Mouse (Mus musculus): ENCODE results near the gene Efhd2.

The Efhd2 gene

GRCm38 (mm10) chr4:141874601-141875460 lies at the start of gene Efhd2:
Gene Efhd2, minus strand, starts transcription at chr4:141874920.
- peak; percentile 72 for ATAC-seq (ENCODE audit: insufficient number of reproducible peaks, low FRiP score, low TSS enrichment)

GRCm38 (mm10) chr4:141923961-141924360 lies 49.2 kb upstream of the Efhd2 start:
- no peak for ATAC-seq (ENCODE audit: insufficient number of reproducible peaks, low FRiP score, low TSS enrichment)

GRCm38 (mm10) chr4:141920391-141920790 lies 45.7 kb upstream of the Efhd2 start:
- ATAC-seq (ENCODE audit: insufficient number of reproducible peaks, low FRiP score, low TSS enrichment), result no peak

- ATAC-seq (ENCODE audit: insufficient number of reproducible peaks, low FRiP score, low TSS enrichment), result no peak
Observed at GRCm38 (mm10) chr4:141917735-141918419, 43.2 kb upstream of the Efhd2 start.

- no peak for ATAC-seq (ENCODE audit: insufficient number of reproducible peaks, low FRiP score, low TSS enrichment)
Observed at GRCm38 (mm10) chr4:141914040-141914439, 39.3 kb upstream of the Efhd2 start.

GRCm38 (mm10) chr4:141913201-141913993 lies 38.7 kb upstream of the Efhd2 start:
- no peak for ATAC-seq (ENCODE audit: insufficient number of reproducible peaks, low FRiP score, low TSS enrichment)

- no peak for ATAC-seq (ENCODE audit: insufficient number of reproducible peaks, low FRiP score, low TSS enrichment)
Observed at GRCm38 (mm10) chr4:141904710-141905109, 30.0 kb upstream of the Efhd2 start.

GRCm38 (mm10) chr4:141902479-141902858 lies 27.7 kb upstream of the Efhd2 start:
- no peak for ATAC-seq (ENCODE audit: insufficient number of reproducible peaks, low FRiP score, low TSS enrichment)

- no peak for ATAC-seq (ENCODE audit: insufficient number of reproducible peaks, low FRiP score, low TSS enrichment)
Observed at GRCm38 (mm10) chr4:141901711-141902478, 27.2 kb upstream of the Efhd2 start.

GRCm38 (mm10) chr4:141900421-141900820 lies 25.7 kb upstream of the Efhd2 start:
- ATAC-seq (ENCODE audit: insufficient number of reproducible peaks, low FRiP score, low TSS enrichment), result no peak

GRCm38 (mm10) chr4:141899936-141900335 lies 25.2 kb upstream of the Efhd2 start:
- no peak for ATAC-seq (ENCODE audit: insufficient number of reproducible peaks, low FRiP score, low TSS enrichment)

- ATAC-seq (ENCODE audit: insufficient number of reproducible peaks, low FRiP score, low TSS enrichment), result no peak
Observed at GRCm38 (mm10) chr4:141898905-141899304, 24.2 kb upstream of the Efhd2 start.

- no peak for ATAC-seq (ENCODE audit: insufficient number of reproducible peaks, low FRiP score, low TSS enrichment)
Observed at GRCm38 (mm10) chr4:141897838-141898237, 23.1 kb upstream of the Efhd2 start.

GRCm38 (mm10) chr4:141897225-141897624 lies 22.5 kb upstream of the Efhd2 start:
- no peak for ATAC-seq (ENCODE audit: insufficient number of reproducible peaks, low FRiP score, low TSS enrichment)

GRCm38 (mm10) chr4:141895772-141896171 lies 21.1 kb upstream of the Efhd2 start:
- no peak for ATAC-seq (ENCODE audit: insufficient number of reproducible peaks, low FRiP score, low TSS enrichment)

- ATAC-seq (ENCODE audit: insufficient number of reproducible peaks, low FRiP score, low TSS enrichment), result no peak
Observed at GRCm38 (mm10) chr4:141893157-141893784, 18.6 kb upstream of the Efhd2 start.

GRCm38 (mm10) chr4:141886385-141886968 lies 11.8 kb upstream of the Efhd2 start:
- no peak for ATAC-seq (ENCODE audit: insufficient number of reproducible peaks, low FRiP score, low TSS enrichment)

GRCm38 (mm10) chr4:141885451-141885850 lies 10.7 kb upstream of the Efhd2 start:
- no peak for ATAC-seq (ENCODE audit: insufficient number of reproducible peaks, low FRiP score, low TSS enrichment)

GRCm38 (mm10) chr4:141882858-141883257 lies 8.1 kb upstream of the Efhd2 start:
- ATAC-seq (ENCODE audit: insufficient number of reproducible peaks, low FRiP score, low TSS enrichment), result no peak
